Mouse (Mus musculus) limb, embryonic 14.5 days (tissue): ENCODE data around the gene Dusp12. TPM values are rescaled to one million over a fixed set of nuclear protein-coding genes. Genes with fewer than 3 reads are reported as not detected.

Source experiments
- ATAC-seq: fragments of 200-750 bp; cut with Nextera tagmentation; 2 replicates; pipeline ENCODE4 v1.8.0; 2017; ENCODE audit warnings: low read depth, moderate number of reproducible peaks, moderate TSS enrichment; ENCODE audit not compliant: low FRiP score
- DNase-seq: peaks from one replicate; pipeline ENCODE4 v3.0.0-alpha.2; 2015; ENCODE audit warnings: low spot score
- H3K27ac ChIP-seq: fragments of 300-500 bp; sonication (generic); replicated peaks from 2 replicates; pipeline ENCODE4 v1.5.1; 2014; ENCODE audit warnings: low read depth, mild to moderate bottlenecking, low read length, moderate library complexity, mixed read lengths
- H3K27me3 ChIP-seq: fragments of 300-500 bp; sonication (generic); 2 replicates; pipeline ENCODE4 v1.6.1; 2014; ENCODE audit warnings: low read length, mixed read lengths; ENCODE audit not compliant: control insufficient read depth, insufficient read depth
- H3K36me3 ChIP-seq: fragments of 300-500 bp; sonication (generic); 2 replicates; pipeline ENCODE4 v1.6.1; 2014; ENCODE audit warnings: mild to moderate bottlenecking, low read length, moderate library complexity, mixed read lengths; ENCODE audit not compliant: control insufficient read depth, insufficient read depth
- H3K4me1 ChIP-seq: fragments of 300-500 bp; sonication (generic); 2 replicates; pipeline ENCODE4 v1.6.1; 2014; ENCODE audit warnings: antibody characterized with exemption, low read length, mixed read lengths; ENCODE audit not compliant: control insufficient read depth, insufficient read depth
- H3K4me2 ChIP-seq: fragments of 300-500 bp; sonication (generic); replicated peaks from 2 replicates; pipeline ENCODE4 v1.6.1; 2014; ENCODE audit warnings: low read depth, mild to moderate bottlenecking, low read length, moderate library complexity; ENCODE audit not compliant: severe bottlenecking
- H3K4me3 ChIP-seq: fragments of 300-500 bp; sonication (generic); replicated peaks from 2 replicates; pipeline ENCODE4 v1.5.1; 2014; ENCODE audit warnings: low read length
- H3K9ac ChIP-seq: fragments of 300-500 bp; sonication (generic); 2 replicates; pipeline ENCODE4 v1.6.1; 2014; ENCODE audit warnings: mild to moderate bottlenecking, low read depth, low read length, moderate library complexity; ENCODE audit not compliant: severe bottlenecking
- H3K9me3 ChIP-seq: fragments of 300-500 bp; sonication (generic); 2 replicates; pipeline ENCODE4 v1.6.1; 2016; ENCODE audit warnings: low read length; ENCODE audit not compliant: control insufficient read depth
- POLR2A ChIP-seq: fragments of 200-500 bp; IDR thresholded peaks from 2 replicates; pipeline ENCODE4 v1.8.0; 2012; ENCODE audit warnings: inconsistent platforms, mild to moderate bottlenecking, moderate library complexity, borderline replicate concordance; ENCODE audit not compliant: insufficient read depth, insufficient read length; ENCODE audit errors: extremely low read depth
- whole genome bisulfite sequencing: fragments of 180-500 bp; shearing (Covaris S2); extraction: QIAGEN DNeasy Blood & Tissue Kit; methylation state at CpG from one replicate; pipeline ENCODE4 v1.1.7; 2014; 5-methylcytosine and 5-hydroxymethylcytosine counted together
- polyA plus RNA-seq, 2 experiments: library from polyadenylated mRNA; depleted of rRNA in 1 of 2; stranded (reverse) in 1 of 2; unstranded in 1 of 2; fragments of >200 nt; fragmentation: Nextera tagmentation in 1 of 2; extraction: Ambion mirVana in 1 of 2; gene quantifications; 2 replicates each; pipeline versions ENCODE4 v1.2.1 to v1.2.3; 2012 to 2014

Gene Dusp12
- polyA plus RNA-seq, 2 experiments, result 51.5 to 58.5 TPM

GRCm38 (mm10) chr1:170875676-170876075 is 9.7 kb downstream of the Dusp12 start:
- H3K36me3 ChIP-seq, result peaks cover 55% of the 10 kb centered on the region
- WGBS, result 71% methylated on average over 3 of the region's 3 CpGs
- no peak for ATAC-seq

GRCm38 (mm10) chr1:170871961-170872360 is 13.4 kb downstream of the Dusp12 start:
- whole genome bisulfite sequencing, result 95% methylated on average over 2 of the region's 2 CpGs
- peaks cover 2% of the 10 kb centered on the region for H3K4me1 ChIP-seq
- H3K4me2 ChIP-seq, result no peak overlapping the region
- H3K27me3 ChIP-seq, result no peaks in the 10 kb centered on the region
- ATAC-seq (no peak), DNase-seq (no peak)
- H3K27ac ChIP-seq, result no peak overlapping the region
- no peak overlapping the region for H3K9ac ChIP-seq
- H3K36me3 ChIP-seq, result peaks cover 39% of the 10 kb centered on the region
- no peak for TF ChIP-seq POLR2A
- no peak overlapping the region for H3K4me3 ChIP-seq
- H3K9me3 ChIP-seq, result no peaks in the 10 kb centered on the region

More at GRCm38 (mm10) chr1:170875676-170876075, 9.7 kb downstream of the Dusp12 start:
- Histone ChIP-seq H3K4me1 (no peaks in the 10 kb centered on the region), H3K27me3 (no peaks in the 10 kb centered on the region), H3K9ac (no peak overlapping the region), H3K9me3 (no peaks in the 10 kb centered on the region), H3K4me2 (no peak overlapping the region), H3K27ac (no peak overlapping the region), H3K4me3 (no peak overlapping the region)
- no peak for TF ChIP-seq POLR2A
- DNase-seq, result no peak

GRCm38 (mm10) chr1:170871402-170871801 is 13.9 kb downstream of the Dusp12 start:
- Histone ChIP-seq H3K4me2 (no peak overlapping the region), H3K9ac (no peak overlapping the region), H3K4me3 (no peak overlapping the region), H3K27me3 (no peaks in the 10 kb centered on the region), H3K4me1 (peaks cover 6% of the 10 kb centered on the region), H3K27ac (no peak overlapping the region), H3K9me3 (no peaks in the 10 kb centered on the region), H3K36me3 (peaks cover 34% of the 10 kb centered on the region)
- WGBS, result 94% methylated on average over 6 of the region's 6 CpGs
- ATAC-seq, result no peak
- TF ChIP-seq POLR2A, result no peak
- no peak for DNase-seq

GRCm38 (mm10) chr1:170868905-170869283 is 16.4 kb downstream of the Dusp12 start:
- 0 out of 2 replicates have a peak overlapping the region, but pooled peaks have one; percentile 39 for H3K27ac ChIP-seq
- WGBS, result 20% methylated on average over 14 of the region's 14 CpGs

GRCm38 (mm10) chr1:170868107-170868904 is 17.0 kb downstream of the Dusp12 start:
- Histone ChIP-seq H3K4me3 (peak overlapping the region; percentile 84), H3K9ac (peak overlapping the region; percentile 75), H3K36me3 (peaks cover 13% of the 10 kb centered on the region), H3K4me2 (peak overlapping the region; percentile 76), H3K27ac (0 out of 2 replicates have a peak overlapping the region, but pooled peaks have one; percentile 39), H3K9me3 (no peaks in the 10 kb centered on the region), H3K27me3 (no peaks in the 10 kb centered on the region), H3K4me1 (peaks cover 6% of the 10 kb centered on the region)
- under 1% methylated on average over 33 of the region's 33 CpGs for whole genome bisulfite sequencing
- peak; percentile 89 for DNase-seq
- no peak for TF ChIP-seq POLR2A
- peak; percentile 89 for ATAC-seq

More at GRCm38 (mm10) chr1:170868905-170869283, 16.4 kb downstream of the Dusp12 start:
- no peak for ATAC-seq
- peaks cover 17% of the 10 kb centered on the region for H3K36me3 ChIP-seq
- TF ChIP-seq POLR2A, result no peak
- H3K4me1 ChIP-seq, result peaks cover 6% of the 10 kb centered on the region
- peak overlapping the region; percentile 84 for H3K4me3 ChIP-seq
- H3K27me3 ChIP-seq, result no peaks in the 10 kb centered on the region
- H3K9me3 ChIP-seq, result no peaks in the 10 kb centered on the region
- peak overlapping the region; percentile 76 for H3K4me2 ChIP-seq
- DNase-seq, result no peak
- peak overlapping the region; percentile 75 for H3K9ac ChIP-seq
